ENCODE assay signal across 8 mouse cellular contexts in genomic region chr12:12941129-12941504, GRCm38 (mm10). TPM values are rescaled to one million over a fixed set of nuclear protein-coding genes. Genes with fewer than 3 reads are reported as not detected.
DNase-seq lines count a peak whose midpoint lies in the region; ATAC-seq and TF ChIP-seq lines count a peak whose summit lies in the region.

No protein-coding gene starts in this region.

- H3K4me1 ChIP-seq in heart, adult 2 months (ENCODE audit: control insufficient read depth, insufficient read depth, low read length): peaks cover 1% of the 10 kb centered on the region
- peaks cover 3% of the 10 kb centered on the region; the same call in 1 of the 2 replicates for H3K4me1 ChIP-seq in cortical plate, adult 2 months (ENCODE audit: control insufficient read depth, insufficient read depth, low read length)
- H3K4me1 ChIP-seq in hindbrain, embryonic 11.5 days (replicated peaks; ENCODE audit: control insufficient read depth, insufficient read depth, low read length): no peaks in the 10 kb centered on the region; the same call in 1 of the 2 replicates
- peaks cover 5% of the 10 kb centered on the region; the same call in 1 of the 2 replicates for H3K4me1 ChIP-seq in liver, embryonic 11.5 days (replicated peaks; ENCODE audit: control insufficient read depth, insufficient read depth, low read length)

- peak; percentile 3; the same call in 1 of the 2 replicates for ATAC-seq in hindbrain, embryonic 11.5 days (ENCODE audit: low FRiP score)
- no peak for ATAC-seq in liver, embryonic 11.5 days (replicated peaks; ENCODE audit: low FRiP score)

- no peak for TF ChIP-seq EP300 in heart, adult 2 months (IDR thresholded peaks at IDR 0.05; ENCODE audit: insufficient read depth, low read depth, low read length)

- H3K79me2 ChIP-seq in heart, adult 2 months (replicated peaks; ENCODE audit: control insufficient read depth, insufficient read depth, low read length): no peaks in the 10 kb centered on the region

- peak overlapping the region; percentile 79 for H3K27ac ChIP-seq in heart, adult 2 months
- H3K27ac ChIP-seq in cortical plate, adult 2 months (ENCODE audit: insufficient read depth, low read length): peak overlapping the region; percentile 12; the same call in 1 of the 2 replicates
- H3K27ac ChIP-seq in hindbrain, embryonic 11.5 days (ENCODE audit: low read depth, low read length): peak overlapping the region; percentile 98
- peak overlapping the region; percentile 60; the same call in 1 of the 2 replicates for H3K27ac ChIP-seq in liver, embryonic 11.5 days (ENCODE audit: low read depth, low read length)

- DNase-seq in heart, adult 2 months: peak in 1 of 2 experiments; percentile 40
- DNase-seq in heart, adult 18-20 months: no peak
- DNase-seq in Muller cell, postnatal 12 days (ENCODE audit: inconsistent ontology term): peak; percentile 47
- DNase-seq in hindbrain, embryonic 11.5 days (ENCODE audit: low spot score): no peak
- peak; percentile 56 for DNase-seq in liver, embryonic 11.5 days (ENCODE audit: low spot score)
- DNase-seq in right cerebral cortex, postnatal 14 days: peak; percentile 24
- DNase-seq in urinary bladder, postnatal 4 days (ENCODE audit: low spot score in 2 of 2): no peak

- WGBS in heart, adult 2 months: under 1% methylated on average over 20 of the region's 20 CpGs
- under 1% methylated on average over 20 of the region's 20 CpGs for WGBS in hindbrain, embryonic 11.5 days
- WGBS in liver, embryonic 11.5 days: under 1% methylated on average over 20 of the region's 20 CpGs

- H3K9me3 ChIP-seq in hindbrain, embryonic 11.5 days (ENCODE audit: control insufficient read depth, low read length): no peaks in the 10 kb centered on the region
- no peaks in the 10 kb centered on the region for H3K9me3 ChIP-seq in liver, embryonic 11.5 days (ENCODE audit: control insufficient read depth, low read length)

- no peaks in the 10 kb centered on the region for H3K27me3 ChIP-seq in heart, adult 2 months (ENCODE audit: control insufficient read depth, insufficient read depth, low read length)
- H3K27me3 ChIP-seq in hindbrain, embryonic 11.5 days (ENCODE audit: control insufficient read depth, insufficient read depth, low read length): no peaks in the 10 kb centered on the region
- H3K27me3 ChIP-seq in liver, embryonic 11.5 days (replicated peaks; ENCODE audit: control insufficient read depth, insufficient read depth, low read length): peaks cover 30% of the 10 kb centered on the region

- no peaks in the 10 kb centered on the region for H3K36me3 ChIP-seq in heart, adult 2 months (ENCODE audit: control insufficient read depth, insufficient read depth, low read length)
- H3K36me3 ChIP-seq in hindbrain, embryonic 11.5 days (ENCODE audit: control insufficient read depth, insufficient read depth, low read length): peaks cover 6% of the 10 kb centered on the region
- H3K36me3 ChIP-seq in liver, embryonic 11.5 days (ENCODE audit: control insufficient read depth, insufficient read depth, low read length): peaks cover 5% of the 10 kb centered on the region; the same call in 1 of the 2 replicates

- H3K9ac ChIP-seq in heart, adult 2 months (ENCODE audit: low read depth, low read length): peak overlapping the region; percentile 90
- H3K9ac ChIP-seq in hindbrain, embryonic 11.5 days (ENCODE audit: low read depth, low read length): peak overlapping the region; percentile 98
- H3K9ac ChIP-seq in liver, embryonic 11.5 days (ENCODE audit: low read depth, low read length): peak overlapping the region; percentile 62

- peak overlapping the region; percentile 94 for H3K4me2 ChIP-seq in hindbrain, embryonic 11.5 days (replicated peaks; ENCODE audit: low read depth, low read length)
- peak overlapping the region; percentile 92 for H3K4me2 ChIP-seq in liver, embryonic 11.5 days

- intact Hi-C loops in heart, adult 2 months (cut with DNase I): loop anchor here (5.0 to 10.0 kb wide), 4 partner anchors 159 to 766 kb away; no protein-coding TSS in a partner anchor

- TF ChIP-seq POLR2A in heart, adult 2 months (IDR thresholded peaks at IDR 0.05; ENCODE audit: insufficient read depth, low read depth, low read length): no peak
- no peak for TF ChIP-seq POLR2A in cortical plate, adult 2 months (IDR thresholded peaks at IDR 0.05; ENCODE audit: extremely low read depth, insufficient read depth, low read length)

- TF ChIP-seq CTCF in heart, adult 2 months (IDR thresholded peaks at IDR 0.05): no peak
- TF ChIP-seq CTCF in cortical plate, adult 2 months (IDR thresholded peaks at IDR 0.05; ENCODE audit: extremely low read depth, insufficient read depth, low read length): no peak

- peak overlapping the region; percentile 80 for H3K4me3 ChIP-seq in heart, adult 2 months
- peak overlapping the region; percentile 72 for H3K4me3 ChIP-seq in cortical plate, adult 2 months (ENCODE audit: insufficient read depth, low read length)
- peak overlapping the region; percentile 89 for H3K4me3 ChIP-seq in hindbrain, embryonic 11.5 days (ENCODE audit: low read depth, low read length)
- H3K4me3 ChIP-seq in liver, embryonic 11.5 days (ENCODE audit: low read depth, low read length): peak overlapping the region; percentile 71

RNA-seq across cellular contexts. Expression of gene Mycn, which starts 0.6 kb away (rescaled TPM):
- 1 to 10 TPM; 1.8 to 1.9 TPM for total RNA-seq in heart, adult 2 months (2021)
- 3.1 and 4.7 TPM in 2 replicates for polyA plus RNA-seq in heart, adult 2 months (2012; rRNA removed)
- 1 to 10 TPM in 1 of 2 experiments, under 1 TPM in 1; 0.62 to 2.0 TPM for total RNA-seq in heart, adult 18-20 months (2021)
- polyA plus RNA-seq in cortical plate, adult 2 months (2012; rRNA removed): 9.5 and 10.9 TPM in 2 replicates
- polyA plus RNA-seq in hindbrain, embryonic 11.5 days (2014; fragmentation: Nextera tagmentation; extraction: Ambion mirVana): 81.2 and 98.1 TPM in 2 replicates
- polyA plus RNA-seq in liver, embryonic 11.5 days (2014; fragmentation: Nextera tagmentation; extraction: Ambion mirVana): 35.4 and 36.3 TPM in 2 replicates

Comparison
In these comparisons a context has a peak if more than half of its experiments do, and no peak if none do; other contexts are left out.
1. DNase-seq: peak in Muller cell, postnatal 12 days (single experiment), liver, embryonic 11.5 days (single experiment) and right cerebral cortex, postnatal 14 days (single experiment); none in heart, adult 18-20 months (0 of 2), hindbrain, embryonic 11.5 days (single experiment) and urinary bladder, postnatal 4 days (0 of 2).
2. H3K27ac ChIP-seq: peak in every context shown above with its lines; median percentile 98 in hindbrain, embryonic 11.5 days; 79 in heart, adult 2 months; 60 in liver, embryonic 11.5 days; 12 in cortical plate, adult 2 months.
3. Peak in every context shown above with its lines, with median percentiles within 50 percentile points of each other: H3K4me3 ChIP-seq and H3K9ac ChIP-seq.